Mouse (Mus musculus): ENCODE data around the gene Sprr2e.

Sprr2e gene

GRCm38 (mm10) chr3:92351843-92352242, at the start of gene Sprr2e:
Gene Sprr2e (plus strand): TSS chr3:92352143.
- no peak for DNase-seq (ENCODE audit: low spot score in 2 of 2)

DNA sequence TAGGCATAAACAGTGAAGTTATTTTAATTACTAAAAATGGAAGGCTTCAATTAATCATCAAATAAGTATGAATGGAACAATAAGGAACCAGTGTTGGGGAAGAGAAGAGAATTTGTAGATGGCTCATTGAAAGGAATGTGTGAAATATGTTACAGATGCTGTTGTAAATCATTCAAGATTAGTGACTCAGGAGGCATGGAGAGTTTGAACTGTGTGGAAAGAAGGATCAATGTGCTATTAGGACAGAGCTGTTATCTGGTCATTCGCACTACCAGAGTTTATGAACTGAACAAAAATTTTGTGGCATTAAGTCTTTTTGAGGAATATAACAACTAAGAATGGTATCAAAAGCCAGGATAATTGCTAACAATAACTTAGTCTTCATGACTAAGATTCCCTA, 44.5 kb upstream of the Sprr2e start:
- no peak for DNase-seq (ENCODE audit: low spot score in 2 of 2)

- no peak for DNase-seq (ENCODE audit: low spot score in 2 of 2)
Observed at GRCm38 (mm10) chr3:92316320-92316719, 35.6 kb upstream of the Sprr2e start, which contains the start of gene Sprr2b. Gene Sprr2b (plus strand): TSS chr3:92316620.

- DNase-seq (ENCODE audit: low spot score in 2 of 2), result no peak
Observed at GRCm38 (mm10) chr3:92317384-92317783, 34.6 kb upstream of the Sprr2e start.

DNA sequence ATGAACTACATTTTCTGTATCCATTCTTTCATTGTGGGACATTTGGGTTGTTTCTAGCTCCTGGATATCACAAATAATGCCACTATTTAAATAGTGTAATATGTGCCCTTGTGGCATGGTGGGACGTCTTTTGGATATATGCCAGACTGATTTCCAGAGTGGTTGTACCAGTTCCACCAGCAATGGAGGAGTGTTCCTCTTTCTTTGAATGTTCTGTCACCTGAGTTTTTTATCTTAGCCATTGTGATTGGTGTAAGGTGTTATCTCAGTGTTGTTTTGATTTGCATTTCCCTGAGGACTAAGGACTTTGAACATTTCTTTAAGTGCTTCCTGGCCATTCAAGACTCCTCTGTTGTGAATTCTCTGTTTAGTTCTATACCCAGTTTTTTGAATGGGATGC, 15.7 kb upstream of the Sprr2e start:
- DNase-seq (ENCODE audit: low spot score in 2 of 2), result no peak

- no peak for DNase-seq (ENCODE audit: low spot score in 2 of 2)
Observed at GRCm38 (mm10) chr3:92338840-92339239, 13.1 kb upstream of the Sprr2e start, which contains the start of gene Sprr2d. Gene Sprr2d (plus strand): TSS chr3:92339140.

DNA sequence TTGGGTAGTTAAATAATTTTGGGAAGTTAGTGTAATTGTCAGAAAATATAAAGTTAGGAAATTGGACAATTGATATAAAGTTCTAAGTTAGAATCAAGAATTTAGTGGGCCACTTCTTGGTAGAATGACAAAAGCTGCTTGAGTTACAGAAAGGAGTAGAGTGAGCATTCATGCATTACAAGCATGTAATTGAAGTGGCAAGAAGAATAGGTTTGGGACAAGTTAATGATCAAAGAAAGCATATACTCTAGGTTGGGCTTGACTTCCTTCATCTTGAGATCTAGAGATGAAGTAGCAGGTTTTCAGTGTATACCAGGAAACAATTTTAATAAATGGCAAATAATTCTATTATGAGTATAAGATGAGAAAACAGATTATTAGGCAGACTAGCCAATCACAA, 9.7 kb downstream of the Sprr2e start:
- DNase-seq (ENCODE audit: low spot score in 2 of 2), result no peak

GRCm38 (mm10) chr3:92364887-92365286, 12.9 kb downstream of the Sprr2e start, which contains the start of gene Sprr2f:
Gene Sprr2f (plus strand): TSS chr3:92365187.
- no peak for DNase-seq (ENCODE audit: low spot score in 2 of 2)

GRCm38 (mm10) chr3:92373613-92374012, 21.7 kb downstream of the Sprr2e start:
- DNase-seq (ENCODE audit: low spot score in 2 of 2), result no peak

- no peak for DNase-seq (ENCODE audit: low spot score in 2 of 2)
Observed at GRCm38 (mm10) chr3:92385385-92385784, 33.4 kb downstream of the Sprr2e start, which contains the start of gene Sprr2h. Gene Sprr2h (plus strand): TSS chr3:92385685.

GRCm38 (mm10) chr3:92394301-92394700, 42.4 kb downstream of the Sprr2e start:
- DNase-seq (ENCODE audit: low spot score in 2 of 2), result no peak

Data from frontal cortex, postnatal 14 days (tissue).